Mouse (Mus musculus) limb, embryonic 12.5 days (tissue): ENCODE data around the gene Sesn2. TPM values are rescaled to one million over a fixed set of nuclear protein-coding genes. Genes with fewer than 3 reads are reported as not detected.

Experiments used
- ATAC-seq: fragments of 200-750 bp; cut with Nextera tagmentation; 2 replicates; pipeline ENCODE4 v1.8.0; 2017; ENCODE audit warnings: low read depth, moderate TSS enrichment; ENCODE audit not compliant: insufficient number of reproducible peaks, insufficient read depth, low FRiP score, low TSS enrichment
- H3K27ac ChIP-seq: fragments of 300-500 bp; sonication (generic); 2 replicates; pipeline ENCODE4 v1.5.1; 2016; ENCODE audit warnings: mild to moderate bottlenecking, moderate library complexity
- H3K27me3 ChIP-seq: fragments of 300-500 bp; sonication (generic); 2 replicates; pipeline ENCODE4 v1.6.1; 2016; ENCODE audit warnings: mild to moderate bottlenecking, moderate library complexity
- H3K36me3 ChIP-seq: fragments of 300-500 bp; sonication (generic); 2 replicates; pipeline ENCODE4 v1.6.1; 2016; ENCODE audit warnings: mild to moderate bottlenecking, moderate library complexity
- H3K4me1 ChIP-seq: fragments of 300-500 bp; sonication (generic); replicated peaks from 2 replicates; pipeline ENCODE4 v1.6.1; 2016
- H3K4me2 ChIP-seq: fragments of 300-500 bp; sonication (generic); 2 replicates; pipeline ENCODE4 v1.6.1; 2016; ENCODE audit warnings: mild to moderate bottlenecking, moderate library complexity
- H3K4me3 ChIP-seq: fragments of 300-500 bp; sonication (generic); replicated peaks from 2 replicates; pipeline ENCODE4 v1.5.1; 2016; ENCODE audit warnings: mild to moderate bottlenecking
- H3K9ac ChIP-seq: fragments of 300-500 bp; sonication (generic); replicated peaks from 2 replicates; pipeline ENCODE4 v1.6.1; 2016; ENCODE audit warnings: mild to moderate bottlenecking, moderate library complexity
- H3K9me3 ChIP-seq: fragments of 300-500 bp; sonication (generic); 2 replicates; pipeline ENCODE4 v1.6.1; 2016; ENCODE audit warnings: mild to moderate bottlenecking, moderate library complexity
- WGBS: fragments of 180-500 bp; shearing (Covaris S2); methylation state at CpG from one replicate; pipeline ENCODE4 v1.1.7; 2016; 5-methylcytosine and 5-hydroxymethylcytosine counted together
- polyA plus RNA-seq: library from polyadenylated mRNA; unstranded; fragments of >200 nt; fragmentation: Nextera tagmentation; extraction: Ambion mirVana; gene quantifications from 2 replicates; pipeline ENCODE4 v1.2.1, GENCODE M21; 2016

The Sesn2 gene
- polyA plus RNA-seq, 1 experiment from 2014 or later = 11.3 TPM

DNA sequence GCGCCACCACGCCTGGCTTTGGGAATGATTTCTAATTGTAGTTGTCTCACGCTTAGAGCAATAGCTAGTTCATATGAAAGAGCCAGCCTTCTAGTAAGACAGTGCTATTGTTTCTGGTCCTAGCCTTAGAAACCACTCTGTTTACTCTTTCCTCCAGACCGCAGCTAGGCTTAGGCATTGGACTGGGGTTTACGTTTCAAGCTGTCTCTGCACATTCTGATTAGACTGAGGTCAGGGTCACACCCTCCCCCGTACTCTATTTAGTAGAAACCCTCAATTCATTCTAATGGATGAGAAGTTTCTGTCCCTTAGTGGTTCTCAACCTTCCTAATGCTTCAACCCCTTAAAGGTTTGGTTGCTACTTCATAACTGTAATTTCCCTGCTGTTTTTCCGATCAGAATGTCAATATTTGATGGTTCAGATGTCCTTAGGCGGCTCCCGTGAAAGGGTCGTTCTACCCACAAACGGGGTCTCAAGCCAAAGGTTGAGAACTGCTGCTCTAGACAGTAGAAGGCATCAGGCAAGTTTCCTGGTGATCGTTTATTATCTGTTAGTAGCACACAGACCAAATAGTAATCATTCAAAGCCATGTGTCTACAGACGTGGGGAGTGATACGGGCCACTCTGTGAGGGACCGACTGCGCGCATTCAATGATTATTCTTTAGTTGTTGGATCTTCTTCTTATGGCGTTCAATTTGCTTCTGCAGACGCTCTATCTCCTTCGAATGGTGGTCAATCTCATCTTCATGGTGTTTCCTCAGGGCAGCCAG lies 19.9 kb upstream of the Sesn2 start:
- WGBS = 94% methylated on average over 20 of the region's 20 CpGs

DNA sequence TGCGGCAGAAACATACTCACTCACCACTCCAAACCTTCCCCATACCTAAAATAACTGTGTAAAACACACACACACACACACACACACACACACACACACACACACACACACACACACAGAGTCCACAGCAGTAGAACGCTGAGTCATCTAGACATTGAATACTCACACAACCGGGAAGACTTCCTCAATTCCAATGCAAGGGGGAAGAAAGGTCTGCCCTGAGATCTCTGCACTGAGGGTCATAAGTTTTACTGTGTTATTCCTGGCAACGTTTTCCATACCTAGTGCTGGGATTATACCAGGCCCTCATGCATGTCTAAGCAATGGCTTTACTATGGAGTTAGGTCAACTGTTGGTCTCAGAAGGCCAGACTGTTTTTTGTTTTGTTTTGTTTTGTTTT lies 19.0 kb upstream of the Sesn2 start:
- Histone ChIP-seq H3K27me3 (no peaks in the 10 kb centered on the region), H3K4me2 (no peak overlapping the region), H3K27ac (no peak overlapping the region), H3K4me3 (no peak overlapping the region), H3K9me3 (no peaks in the 10 kb centered on the region), H3K4me1 (peaks cover 11% of the 10 kb centered on the region; the same call in 1 of the 2 replicates), H3K36me3 (peaks cover 32% of the 10 kb centered on the region), H3K9ac (no peak overlapping the region)
- no peak for ATAC-seq
- 82% methylated on average over 4 of the region's 4 CpGs for WGBS

More for the DNA sequence above, 19.9 kb upstream of the Sesn2 start:
- Histone ChIP-seq H3K27ac (no peak overlapping the region), H3K4me2 (no peak overlapping the region), H3K9ac (no peak overlapping the region), H3K9me3 (no peaks in the 10 kb centered on the region), H3K36me3 (peaks cover 32% of the 10 kb centered on the region), H3K27me3 (no peaks in the 10 kb centered on the region), H3K4me1 (peaks cover 16% of the 10 kb centered on the region; the same call in 1 of the 2 replicates), H3K4me3 (no peak overlapping the region)
- no peak for ATAC-seq

GRCm38 (mm10) chr4:132527917-132528522 lies 17.7 kb upstream of the Sesn2 start:
- H3K9me3 ChIP-seq = no peaks in the 10 kb centered on the region
- 90% methylated on average over 8 of the region's 8 CpGs for WGBS
- no peak overlapping the region for H3K27ac ChIP-seq
- H3K4me3 ChIP-seq = no peak overlapping the region
- peaks cover 32% of the 10 kb centered on the region for H3K36me3 ChIP-seq
- H3K4me1 ChIP-seq = peaks cover 5% of the 10 kb centered on the region; the same call in 1 of the 2 replicates
- H3K27me3 ChIP-seq = no peaks in the 10 kb centered on the region
- H3K4me2 ChIP-seq = no peak overlapping the region
- H3K9ac ChIP-seq = no peak overlapping the region
- ATAC-seq = no peak

DNA sequence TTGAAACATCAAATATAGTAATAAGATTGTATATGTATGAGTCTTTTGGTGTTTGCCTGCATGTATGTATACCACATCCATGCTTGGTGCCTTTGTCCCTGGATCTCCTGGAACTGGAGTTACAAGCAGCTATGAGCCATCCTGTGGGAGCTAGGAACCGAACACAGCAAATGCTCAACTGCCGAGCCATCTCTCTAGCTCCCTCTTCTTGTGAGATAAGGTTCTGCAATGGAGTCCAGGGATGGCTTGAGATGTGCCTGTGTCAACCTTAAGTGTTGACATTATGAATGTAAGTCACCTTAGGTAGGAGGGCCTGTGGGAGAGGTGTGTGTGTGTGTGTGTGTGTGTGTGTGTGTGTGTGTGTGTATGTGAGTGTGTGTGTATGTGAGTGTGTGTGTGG lies 16.4 kb upstream of the Sesn2 start:
- no peak for ATAC-seq
- Histone ChIP-seq H3K36me3 (peaks cover 31% of the 10 kb centered on the region), H3K27me3 (no peaks in the 10 kb centered on the region), H3K9ac (no peak overlapping the region), H3K4me2 (no peak overlapping the region), H3K4me3 (no peak overlapping the region), H3K9me3 (no peaks in the 10 kb centered on the region), H3K27ac (no peak overlapping the region), H3K4me1 (no peaks in the 10 kb centered on the region)
- 52% methylated on average over 2 of the region's 2 CpGs for WGBS

DNA sequence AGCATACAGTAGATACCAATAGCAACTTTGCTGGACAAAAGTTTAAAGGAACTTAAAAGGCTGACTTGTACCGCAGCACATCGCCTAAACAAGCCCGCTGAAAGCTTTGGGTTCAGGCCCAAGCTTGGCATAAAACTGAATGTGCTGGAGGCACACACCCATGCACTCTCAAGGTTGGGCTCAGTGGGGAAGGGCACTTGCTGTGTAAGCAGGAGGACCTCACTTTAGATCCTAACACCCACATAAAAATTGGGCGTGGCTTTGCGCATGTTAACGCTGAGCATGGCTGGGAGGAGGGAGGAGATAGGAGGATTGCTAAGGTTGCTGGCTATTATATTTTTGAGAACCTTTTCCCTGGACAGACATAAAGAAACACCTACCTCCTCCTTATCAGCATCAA lies 14.5 kb upstream of the Sesn2 start:
- no peak overlapping the region for H3K4me3 ChIP-seq
- H3K9me3 ChIP-seq = no peaks in the 10 kb centered on the region
- H3K4me1 ChIP-seq = no peaks in the 10 kb centered on the region
- no peak overlapping the region for H3K27ac ChIP-seq
- no peak for ATAC-seq
- WGBS = 54% methylated on average over 6 of the region's 6 CpGs
- H3K36me3 ChIP-seq = peaks cover 12% of the 10 kb centered on the region
- no peak overlapping the region for H3K9ac ChIP-seq
- H3K4me2 ChIP-seq = no peak overlapping the region
- H3K27me3 ChIP-seq = no peaks in the 10 kb centered on the region

DNA sequence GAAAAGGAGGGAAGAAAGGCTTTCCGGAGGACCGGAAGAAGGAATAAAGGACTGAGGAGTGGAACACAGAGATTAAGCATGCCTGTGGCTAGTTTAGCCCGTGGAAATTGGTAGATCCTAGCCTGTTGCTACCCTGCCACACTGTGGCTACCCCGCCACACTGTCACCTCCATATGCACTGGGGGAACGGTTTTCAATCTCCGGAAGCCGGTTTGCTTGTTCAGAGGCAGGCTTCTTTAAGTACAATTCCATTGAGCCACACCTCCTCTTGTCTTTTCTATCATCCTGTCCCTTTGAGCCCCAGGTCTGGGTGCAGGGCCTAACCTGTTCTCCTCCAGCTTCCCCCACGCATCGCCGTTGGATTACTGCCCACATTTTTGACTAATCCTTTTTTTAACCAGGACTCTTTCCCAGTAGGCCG lies 14.0 kb upstream of the Sesn2 start:
- Histone ChIP-seq H3K27me3 (no peaks in the 10 kb centered on the region), H3K27ac (no peak overlapping the region), H3K4me1 (no peaks in the 10 kb centered on the region), H3K4me2 (no peak overlapping the region), H3K36me3 (peaks cover 8% of the 10 kb centered on the region), H3K9ac (peak overlapping the region; percentile 35; the same call in 1 of the 2 replicates), H3K4me3 (no peak overlapping the region), H3K9me3 (no peaks in the 10 kb centered on the region)
- WGBS = 35% methylated on average over 11 of the region's 11 CpGs
- no peak for ATAC-seq

DNA sequence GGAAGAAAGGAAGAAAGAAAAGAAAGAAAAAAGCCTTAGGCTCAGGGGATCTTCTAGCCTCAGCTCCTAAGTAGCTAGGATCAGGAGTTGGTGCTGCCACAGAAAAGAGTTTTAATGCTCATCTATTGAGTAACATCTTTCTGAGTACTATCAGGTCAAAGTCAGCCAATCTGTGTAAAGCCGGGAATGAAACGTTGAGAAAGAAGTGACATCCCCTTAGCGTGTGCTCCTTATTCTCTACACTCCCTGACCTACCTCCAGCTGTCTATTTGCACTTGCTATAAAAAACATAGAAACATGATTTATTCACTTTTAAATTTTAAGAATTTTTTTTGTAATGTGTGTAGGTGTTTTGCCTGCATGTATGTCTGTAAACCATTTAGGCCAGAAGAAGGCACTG lies 8.9 kb upstream of the Sesn2 start:
- 90% methylated on average over 3 of the region's 3 CpGs for WGBS
- H3K4me3 ChIP-seq = no peak overlapping the region
- no peak for ATAC-seq
- no peaks in the 10 kb centered on the region for H3K27me3 ChIP-seq
- H3K4me2 ChIP-seq = no peak overlapping the region
- peaks cover 5% of the 10 kb centered on the region; the same call in 1 of the 2 replicates for H3K4me1 ChIP-seq
- H3K9ac ChIP-seq = no peak overlapping the region
- H3K27ac ChIP-seq = no peak overlapping the region
- no peaks in the 10 kb centered on the region for H3K36me3 ChIP-seq
- H3K9me3 ChIP-seq = no peaks in the 10 kb centered on the region

DNA sequence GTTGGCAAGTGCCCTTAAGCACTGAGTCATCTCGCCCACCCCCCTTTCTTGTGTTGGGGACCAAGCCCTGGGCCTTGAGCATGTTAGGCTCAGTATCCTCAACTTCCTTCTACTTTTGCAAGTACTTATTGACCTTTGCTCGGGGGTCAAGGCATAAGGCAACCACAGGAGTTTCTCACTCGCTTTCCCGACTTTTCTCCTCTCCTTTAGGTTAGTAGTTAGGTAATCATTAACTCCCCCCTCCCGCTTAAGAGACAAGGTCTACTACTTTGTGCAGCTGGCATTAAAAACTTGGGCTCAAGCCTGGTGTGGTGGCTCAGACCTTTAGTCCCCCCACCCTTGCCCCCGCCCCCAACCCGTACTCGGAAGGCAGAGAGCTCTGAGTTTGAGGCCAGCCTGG lies 7.8 kb upstream of the Sesn2 start:
- no peak overlapping the region for H3K9ac ChIP-seq
- H3K27me3 ChIP-seq = no peaks in the 10 kb centered on the region
- H3K4me1 ChIP-seq = peaks cover 13% of the 10 kb centered on the region
- no peak overlapping the region for H3K4me3 ChIP-seq
- no peak overlapping the region for H3K4me2 ChIP-seq
- no peak for ATAC-seq
- H3K9me3 ChIP-seq = no peaks in the 10 kb centered on the region
- no peak overlapping the region for H3K27ac ChIP-seq
- no peaks in the 10 kb centered on the region for H3K36me3 ChIP-seq
- WGBS = 82% methylated on average over 8 of the region's 8 CpGs

GRCm38 (mm10) chr4:132515369-132516155 lies 5.3 kb upstream of the Sesn2 start:
- H3K36me3 ChIP-seq = no peaks in the 10 kb centered on the region
- H3K4me2 ChIP-seq = peak overlapping the region; percentile 89
- peaks cover 14% of the 10 kb centered on the region for H3K4me1 ChIP-seq
- peak overlapping the region; percentile 79 for H3K27ac ChIP-seq
- ATAC-seq = peak; percentile 96
- H3K27me3 ChIP-seq = no peaks in the 10 kb centered on the region
- H3K9ac ChIP-seq = 0 out of 2 replicates have a peak overlapping the region, but pooled peaks have one; percentile 50
- WGBS = 21% methylated on average over 22 of the region's 22 CpGs
- H3K9me3 ChIP-seq = no peaks in the 10 kb centered on the region
- H3K4me3 ChIP-seq = peak overlapping the region; percentile 42

- Histone ChIP-seq H3K4me1 (peaks cover 15% of the 10 kb centered on the region), H3K9me3 (no peaks in the 10 kb centered on the region), H3K9ac (peak overlapping the region; percentile 50), H3K36me3 (no peaks in the 10 kb centered on the region), H3K27me3 (no peaks in the 10 kb centered on the region), H3K27ac (peak overlapping the region; percentile 79), H3K4me3 (peak overlapping the region; percentile 42), H3K4me2 (peak overlapping the region; percentile 89)
- ATAC-seq = no peak
- WGBS = 1% methylated on average over 21 of the region's 21 CpGs
These were observed 4.3 kb upstream of the Sesn2 start for GRCm38 (mm10) chr4:132514555-132515135.
